Mouse (Mus musculus): ENCODE results near the gene Ift172. TPM values are rescaled to one million over a fixed set of nuclear protein-coding genes. Genes with fewer than 3 reads are reported as not detected.

The Ift172 gene
- polyA plus RNA-seq, 1 experiment from 2014 or later: 28.3 TPM

GRCm38 (mm10) chr5:31204421-31204820 lies 86.5 kb downstream of the Ift172 start:
- H3K36me3 ChIP-seq (ENCODE audit: control insufficient read depth, insufficient read depth): peaks cover 49% of the 10 kb centered on the region
- 89% methylated on average over 6 of the region's 6 CpGs for WGBS

GRCm38 (mm10) chr5:31203866-31204265 lies 87.0 kb downstream of the Ift172 start:
- H3K36me3 ChIP-seq (ENCODE audit: control insufficient read depth, insufficient read depth): peaks cover 55% of the 10 kb centered on the region
- H3K4me2 ChIP-seq (replicated peaks; ENCODE audit: low read depth): no peak overlapping the region
- H3K27ac ChIP-seq (ENCODE audit: low read depth, low read length): no peak overlapping the region
- no peaks in the 10 kb centered on the region for H3K27me3 ChIP-seq (replicated peaks; ENCODE audit: control insufficient read depth, insufficient read depth, low read length)
- no peak overlapping the region for H3K9ac ChIP-seq (ENCODE audit: low read depth, low read length)
- no peak overlapping the region for H3K4me3 ChIP-seq (ENCODE audit: low read depth, low read length)
- no peaks in the 10 kb centered on the region for H3K4me1 ChIP-seq (replicated peaks; ENCODE audit: control insufficient read depth, insufficient read depth, low read length)
- no peak for TF ChIP-seq CTCF (IDR thresholded peaks at IDR 0.05; ENCODE audit: low read depth)
- no peak for ATAC-seq
- 94% methylated on average over 2 of the region's 2 CpGs for WGBS
- H3K9me3 ChIP-seq (ENCODE audit: control insufficient read depth): no peaks in the 10 kb centered on the region; the same call in 1 of the 2 replicates

More at GRCm38 (mm10) chr5:31204421-31204820, 86.5 kb downstream of the Ift172 start:
- Histone ChIP-seq H3K4me3 (ENCODE audit: low read depth, low read length) (no peak overlapping the region), H3K9me3 (ENCODE audit: control insufficient read depth) (no peaks in the 10 kb centered on the region; the same call in 1 of the 2 replicates), H3K9ac (ENCODE audit: low read depth, low read length) (no peak overlapping the region), H3K27ac (ENCODE audit: low read depth, low read length) (no peak overlapping the region), H3K4me1 (replicated peaks; ENCODE audit: control insufficient read depth, insufficient read depth, low read length) (no peaks in the 10 kb centered on the region), H3K27me3 (replicated peaks; ENCODE audit: control insufficient read depth, insufficient read depth, low read length) (no peaks in the 10 kb centered on the region), H3K4me2 (replicated peaks; ENCODE audit: low read depth) (no peak overlapping the region)
- ATAC-seq: no peak
- no peak for TF ChIP-seq CTCF (IDR thresholded peaks at IDR 0.05; ENCODE audit: low read depth)

Other genes with a start within 250 kb of the Ift172 start
- gene Atraid, start 242.8 kb downstream of the Ift172 start, polyA plus RNA-seq (2015; fragmentation: Nextera tagmentation; extraction: Ambion mirVana): 227 and 250 TPM in 2 replicates
- 18.0 and 20.0 TPM in 2 replicates for gene Slc5a6, start 242.2 kb downstream of the Ift172 start, polyA plus RNA-seq (2015; fragmentation: Nextera tagmentation; extraction: Ambion mirVana)
- 3.2 and 3.7 TPM in 2 replicates for gene Cad, start 236.3 kb downstream of the Ift172 start, polyA plus RNA-seq (2015; fragmentation: Nextera tagmentation; extraction: Ambion mirVana)
- not detected in 2 replicates for gene Dnajc5g, start 184.8 kb downstream of the Ift172 start, polyA plus RNA-seq (2015; fragmentation: Nextera tagmentation; extraction: Ambion mirVana)
- gene Slc30a3, start 182.9 kb downstream of the Ift172 start, polyA plus RNA-seq (2015; fragmentation: Nextera tagmentation; extraction: Ambion mirVana): 0.10 TPM in 1 of 2 replicates, not detected in the other
- not detected in 2 replicates for gene Trim54, start 174.4 kb downstream of the Ift172 start, polyA plus RNA-seq (2015; fragmentation: Nextera tagmentation; extraction: Ambion mirVana)
- gene Ucn, start 152.3 kb downstream of the Ift172 start, polyA plus RNA-seq (2015; fragmentation: Nextera tagmentation; extraction: Ambion mirVana): not detected in 2 replicates
- gene Mpv17, start 136.9 kb downstream of the Ift172 start, polyA plus RNA-seq (2015; fragmentation: Nextera tagmentation; extraction: Ambion mirVana): 38.8 and 42.2 TPM in 2 replicates
- gene Gm29609, start 111.2 kb downstream of the Ift172 start, polyA plus RNA-seq (2015; fragmentation: Nextera tagmentation; extraction: Ambion mirVana): 0.53 and 1.0 TPM in 2 replicates
- 23.1 and 26.2 TPM in 2 replicates for gene Gtf3c2, start 111.0 kb downstream of the Ift172 start, polyA plus RNA-seq (2015; fragmentation: Nextera tagmentation; extraction: Ambion mirVana)
- gene Snx17, start 97.9 kb downstream of the Ift172 start, polyA plus RNA-seq (2015; fragmentation: Nextera tagmentation; extraction: Ambion mirVana): 122 and 130 TPM in 2 replicates
- 43.7 and 45.1 TPM in 2 replicates for gene Eif2b4, start 97.7 kb downstream of the Ift172 start, polyA plus RNA-seq (2015; fragmentation: Nextera tagmentation; extraction: Ambion mirVana)
- 6.8 and 7.3 TPM in 2 replicates for gene Zfp513, start 88.8 kb downstream of the Ift172 start, polyA plus RNA-seq (2015; fragmentation: Nextera tagmentation; extraction: Ambion mirVana)
- gene Ppm1g, start 70.4 kb downstream of the Ift172 start, polyA plus RNA-seq (2015; fragmentation: Nextera tagmentation; extraction: Ambion mirVana): 54.8 and 55.4 TPM in 2 replicates
- 96.4 and 99.6 TPM in 2 replicates for gene Nrbp1, start 50.3 kb downstream of the Ift172 start, polyA plus RNA-seq (2015; fragmentation: Nextera tagmentation; extraction: Ambion mirVana)
- gene Gm9970, start 49.9 kb downstream of the Ift172 start, polyA plus RNA-seq (2015; fragmentation: Nextera tagmentation; extraction: Ambion mirVana): 0.51 and 0.70 TPM in 2 replicates
- 105 and 108 TPM in 2 replicates for gene Krtcap3, start 39.4 kb downstream of the Ift172 start, polyA plus RNA-seq (2015; fragmentation: Nextera tagmentation; extraction: Ambion mirVana)
- 6.2 and 7.2 TPM in 2 replicates for gene Fndc4, start 5.0 kb upstream of the Ift172 start, polyA plus RNA-seq (2015; fragmentation: Nextera tagmentation; extraction: Ambion mirVana)
- 0.10 TPM in 1 of 2 replicates, not detected in the other for gene Gckr, start 6.3 kb upstream of the Ift172 start, polyA plus RNA-seq (2015; fragmentation: Nextera tagmentation; extraction: Ambion mirVana)
- 9.3 and 10.2 TPM in 2 replicates for gene Zfp512, start 161.3 kb upstream of the Ift172 start, polyA plus RNA-seq (2015; fragmentation: Nextera tagmentation; extraction: Ambion mirVana)
- not detected in 2 replicates for gene 4930548H24Rik, start 194.6 kb upstream of the Ift172 start, polyA plus RNA-seq (2015; fragmentation: Nextera tagmentation; extraction: Ambion mirVana)
- gene Gpn1, start 203.6 kb upstream of the Ift172 start, polyA plus RNA-seq (2015; fragmentation: Nextera tagmentation; extraction: Ambion mirVana): 12.8 and 14.1 TPM in 2 replicates
- 13.6 and 15.5 TPM in 2 replicates for gene Slc4a1ap, start 235.9 kb upstream of the Ift172 start, polyA plus RNA-seq (2015; fragmentation: Nextera tagmentation; extraction: Ambion mirVana)
- 7.3 and 8.1 TPM in 2 replicates for gene Supt7l, start 236.7 kb upstream of the Ift172 start, polyA plus RNA-seq (2015; fragmentation: Nextera tagmentation; extraction: Ambion mirVana)

Data from intestine, postnatal 0 days (tissue).